Mouse (Mus musculus): ENCODE results near the gene Myh2.
A peak's percentile ranks its signal among the peaks of the same experiment; 100 is the strongest.

Gene Myh2

DNA sequence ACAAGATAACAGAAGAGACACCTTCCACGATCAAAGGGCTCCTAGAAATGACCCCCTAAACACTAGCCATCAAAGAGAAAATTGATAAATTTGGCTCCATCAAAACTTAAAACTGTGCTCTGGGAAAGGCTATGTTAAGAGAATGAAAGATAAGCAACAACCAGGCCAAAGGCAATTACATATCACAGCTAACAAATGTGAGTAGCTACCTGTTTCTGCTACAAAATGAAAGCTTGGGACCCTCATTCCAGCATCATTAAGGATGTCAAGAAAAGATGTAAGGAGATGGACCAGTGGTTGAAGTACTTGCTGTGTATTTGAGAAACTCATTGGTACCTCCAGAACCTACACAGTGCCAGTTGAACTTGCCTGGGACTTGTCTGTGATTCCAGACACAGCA, 17.0 kb upstream of the Myh2 start:
- DNase-seq: no peak

DNA sequence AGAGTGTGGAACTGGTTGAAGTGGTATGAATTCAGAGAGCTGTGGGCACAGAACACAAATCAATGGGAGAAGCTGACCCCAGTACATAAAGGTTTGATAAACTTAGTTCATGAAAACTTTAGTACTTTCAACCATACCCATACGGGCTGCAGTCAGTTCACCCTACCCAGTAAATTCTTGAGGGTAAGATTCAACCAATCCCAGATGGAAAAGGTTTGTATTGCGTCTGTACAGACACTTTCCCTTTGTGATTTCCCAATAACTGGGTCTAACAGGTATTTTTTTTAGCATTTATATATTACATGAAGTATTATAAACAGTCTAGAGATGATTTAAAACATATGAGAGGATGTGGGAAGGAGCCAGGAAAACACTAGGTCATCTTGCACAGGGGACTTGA, 15.2 kb upstream of the Myh2 start:
- no peak for DNase-seq

DNA sequence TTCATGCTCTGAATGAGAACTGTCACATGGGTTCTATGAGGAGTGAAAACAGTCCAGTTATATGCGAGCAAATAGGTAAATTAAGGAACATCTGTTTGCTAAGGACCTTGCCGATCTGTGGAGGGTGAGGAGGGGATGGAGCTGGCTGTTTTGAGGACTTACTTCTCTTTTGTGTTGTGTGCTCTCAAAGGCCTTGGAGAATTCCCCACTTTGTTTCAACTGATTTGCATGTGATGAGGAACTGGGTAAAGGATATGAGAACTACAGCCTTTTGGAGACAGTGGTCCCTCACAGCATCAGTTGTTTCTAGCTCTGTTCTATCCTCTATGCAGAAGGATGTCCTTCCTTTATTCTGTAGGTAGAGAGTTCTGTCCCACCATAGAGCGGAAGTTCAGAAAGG, 10.7 kb upstream of the Myh2 start:
- no peak for DNase-seq

DNA sequence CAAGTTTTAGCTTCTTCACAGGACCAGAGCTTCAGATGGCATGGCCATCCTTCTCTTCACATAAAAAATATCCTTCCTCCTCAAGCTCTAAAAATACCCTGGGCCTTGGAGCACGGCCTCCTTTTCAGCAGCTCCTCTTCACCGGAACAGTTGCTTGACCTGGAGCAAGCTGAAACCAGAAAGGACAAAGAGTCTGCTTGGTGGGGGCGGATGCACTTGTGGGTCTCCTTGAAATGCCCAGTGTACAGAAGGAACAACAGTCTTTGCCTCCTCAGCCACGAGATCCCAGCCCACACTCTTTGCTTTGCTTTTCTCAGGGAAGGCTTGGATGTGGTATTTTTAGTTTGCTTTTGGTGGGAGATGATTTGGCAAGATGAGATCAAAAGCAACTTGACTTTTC, 7.1 kb upstream of the Myh2 start:
- DNase-seq: no peak

DNA sequence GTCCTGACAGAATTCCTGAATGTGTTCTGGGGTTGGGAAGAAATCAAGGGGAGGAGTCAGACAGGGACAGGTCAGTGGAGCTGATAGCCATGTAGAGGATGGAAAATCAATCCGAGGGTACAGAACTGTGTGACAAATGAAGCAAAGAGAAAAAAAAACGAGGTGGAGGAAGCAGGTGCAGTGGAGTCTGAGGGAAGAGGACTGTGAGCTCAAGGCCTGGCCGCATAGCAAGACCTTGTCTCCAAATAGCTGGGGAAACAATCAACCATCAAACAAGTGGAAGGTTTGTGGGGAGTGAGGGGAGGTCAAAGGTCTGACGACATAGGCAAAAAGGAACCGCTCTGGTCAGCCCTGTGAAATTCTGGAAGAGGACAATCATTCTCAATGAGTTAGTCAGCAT, 6.0 kb upstream of the Myh2 start:
- no peak for DNase-seq

DNA sequence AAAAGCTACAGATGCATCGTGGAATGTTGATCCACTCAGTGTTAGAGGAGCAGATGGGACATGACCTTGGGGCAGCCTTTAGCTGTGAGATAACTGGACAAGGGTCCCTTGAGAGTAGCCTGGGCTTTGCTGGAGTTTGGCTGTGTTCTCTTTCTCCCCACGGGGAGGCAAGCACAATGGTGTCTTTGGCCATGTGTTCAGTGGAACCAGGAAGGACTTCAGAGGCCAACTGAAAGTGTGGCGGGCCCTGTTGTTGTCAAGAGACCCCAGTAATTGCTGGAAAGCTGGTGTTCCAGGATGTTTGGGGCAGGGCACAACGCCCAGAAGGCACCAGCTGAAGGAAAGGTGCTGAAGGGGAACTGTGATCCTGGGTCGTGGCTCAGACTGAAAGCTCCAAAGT, 1.5 kb upstream of the Myh2 start:
- DNase-seq: no peak

DNA sequence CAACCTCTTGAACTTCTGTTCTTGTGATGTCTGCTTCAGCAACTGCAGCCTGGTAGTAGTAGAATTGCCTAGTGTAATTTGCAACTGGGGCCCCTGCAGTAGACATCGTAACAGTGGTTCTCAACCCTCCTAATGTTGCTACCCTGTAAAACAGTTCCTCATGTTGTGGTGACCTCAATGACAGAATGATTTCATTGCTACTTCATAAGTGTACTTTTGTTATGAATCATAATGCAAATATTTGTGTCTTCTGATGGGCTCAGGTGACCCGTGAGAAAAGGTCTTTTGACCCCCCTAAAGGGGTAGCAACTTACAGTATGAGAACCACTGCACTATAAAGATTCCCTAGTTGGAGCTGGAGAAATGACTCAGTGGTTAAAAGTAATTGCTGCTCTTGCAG, 1.6 kb downstream of the Myh2 start:
- DNase-seq: no peak

DNA sequence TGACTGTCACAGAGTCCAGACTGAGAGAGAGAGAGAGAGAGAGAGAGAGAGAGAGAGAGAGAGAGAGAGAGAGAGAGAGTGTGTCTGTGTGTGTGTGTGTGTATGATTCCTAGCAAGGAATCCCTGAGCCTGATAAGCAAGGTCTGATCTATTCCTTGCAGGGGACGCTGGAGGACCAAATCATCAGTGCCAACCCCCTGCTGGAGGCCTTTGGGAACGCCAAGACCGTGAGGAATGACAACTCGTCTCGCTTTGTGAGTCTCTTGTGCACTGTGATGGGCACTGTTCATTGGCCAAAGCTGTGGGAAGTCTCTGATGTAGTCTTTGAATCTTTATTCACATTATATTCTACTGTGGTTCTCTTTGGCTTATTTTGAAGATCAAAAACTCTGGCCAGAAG, 5.5 kb downstream of the Myh2 start:
- DNase-seq: no peak

DNA sequence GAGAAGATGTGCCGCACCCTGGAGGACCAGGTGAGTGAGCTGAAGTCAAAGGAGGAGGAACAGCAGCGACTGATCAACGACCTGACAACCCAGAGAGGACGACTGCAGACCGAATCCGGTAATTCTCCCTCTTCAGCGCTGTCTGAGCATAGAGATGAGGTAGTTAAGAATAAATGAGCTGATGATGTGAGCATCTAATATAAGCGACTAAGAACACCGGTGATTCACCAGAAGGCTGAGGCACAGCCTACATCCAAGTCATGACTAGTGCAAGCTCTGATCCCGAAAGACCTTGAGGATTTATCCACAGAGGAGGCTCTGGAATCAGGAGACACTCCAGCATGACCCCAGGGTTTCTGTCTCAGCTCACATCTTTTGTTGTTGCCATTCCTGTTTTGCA, 19.5 kb downstream of the Myh2 start:
- DNase-seq: no peak

DNA sequence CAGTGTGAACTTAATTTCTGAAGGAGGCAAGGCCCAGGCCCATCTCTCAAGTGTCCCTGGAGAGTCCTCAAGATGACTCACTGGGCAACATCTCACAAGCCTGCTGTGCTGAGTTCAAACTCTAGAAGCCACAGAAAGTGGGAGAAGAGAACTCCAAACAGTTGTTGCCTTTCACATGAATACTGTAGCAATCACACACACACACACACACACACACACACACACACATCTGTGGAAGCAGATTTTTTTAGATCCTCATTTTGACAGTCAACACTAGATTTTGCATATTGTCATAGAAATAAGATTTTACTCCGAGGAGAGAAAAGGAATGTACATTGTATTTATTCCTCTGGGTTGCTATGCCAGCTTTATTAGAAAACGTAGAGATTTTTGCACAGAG, 20.0 kb downstream of the Myh2 start:
- no peak for DNase-seq

DNA sequence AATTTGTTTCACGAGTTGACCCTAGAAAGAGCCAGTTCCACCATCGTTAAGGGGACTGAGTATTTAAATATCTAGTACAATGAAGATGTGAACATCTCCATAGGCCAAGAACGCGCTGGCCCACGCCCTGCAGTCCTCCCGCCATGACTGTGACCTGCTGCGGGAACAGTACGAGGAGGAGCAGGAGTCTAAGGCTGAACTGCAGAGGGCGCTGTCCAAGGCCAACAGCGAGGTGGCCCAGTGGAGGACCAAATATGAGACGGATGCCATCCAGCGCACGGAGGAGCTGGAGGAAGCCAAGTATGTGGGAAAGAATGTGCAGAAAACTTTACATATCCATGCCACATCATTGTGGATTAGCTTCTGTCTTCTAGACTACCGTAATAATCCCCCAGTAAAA, 20.7 kb downstream of the Myh2 start:
- DNase-seq: no peak

DNA sequence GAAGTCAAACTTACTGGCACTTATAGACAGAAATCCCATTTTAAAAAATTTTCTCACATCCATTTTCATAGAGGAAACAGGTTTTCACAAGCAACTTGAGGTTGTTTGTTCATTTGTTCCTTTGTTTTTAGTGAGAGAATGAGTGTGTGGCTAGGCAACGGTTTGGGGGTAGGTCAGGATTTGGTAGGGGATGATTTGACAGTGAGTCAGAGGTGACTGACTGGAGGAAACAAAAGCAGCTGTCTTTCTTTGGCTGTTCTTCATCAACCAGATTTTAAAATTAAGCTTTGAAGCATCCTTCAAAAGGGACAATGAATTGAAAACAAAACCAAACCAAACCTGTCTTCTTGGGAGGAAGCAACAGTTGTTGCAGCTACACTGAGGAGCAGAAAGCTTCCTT, 28.5 kb downstream of the Myh2 start:
- no peak for DNase-seq

DNA sequence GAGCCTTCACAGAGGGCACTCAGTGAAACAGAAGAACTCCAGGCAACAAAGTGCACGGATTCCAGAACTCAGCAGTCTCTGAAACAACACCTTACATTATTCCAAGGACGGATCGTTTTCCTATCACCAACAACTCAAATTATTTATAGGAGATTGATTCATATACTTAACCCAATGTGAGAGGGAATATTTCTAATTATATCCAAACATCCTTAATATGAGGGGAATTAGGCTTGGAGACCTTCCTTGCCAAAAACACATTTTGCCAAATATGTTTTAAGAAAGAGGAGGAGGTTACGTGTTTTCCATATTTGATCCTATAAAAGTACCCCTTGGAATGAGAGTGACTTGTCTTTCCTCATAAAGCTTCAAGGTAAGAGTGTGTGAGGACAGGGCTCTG, 28.9 kb downstream of the Myh2 start, which contains the start of gene Myh1:
Gene Myh1 (plus strand): TSS at position 301 of the 400 bp plus-strand sequence.
- no peak for DNase-seq

DNA sequence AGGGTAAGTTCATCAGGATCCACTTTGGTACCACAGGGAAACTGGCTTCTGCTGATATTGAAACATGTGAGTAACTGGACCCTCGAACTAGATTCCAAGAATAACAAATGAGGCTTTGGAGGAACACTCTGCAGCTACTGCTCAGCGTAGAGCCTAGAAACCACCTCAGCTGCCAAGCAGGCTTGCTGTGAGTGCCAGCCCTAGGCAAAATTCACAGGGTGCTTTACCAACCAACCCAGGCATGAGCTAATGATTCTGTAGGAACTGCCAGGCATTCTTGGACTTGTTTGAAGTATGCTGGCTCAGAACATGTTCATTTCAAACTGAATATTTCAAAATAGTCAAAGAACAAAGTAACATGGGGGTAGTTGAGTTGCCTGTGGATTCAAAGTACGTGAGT, 33.9 kb downstream of the Myh2 start:
- DNase-seq: no peak

DNA sequence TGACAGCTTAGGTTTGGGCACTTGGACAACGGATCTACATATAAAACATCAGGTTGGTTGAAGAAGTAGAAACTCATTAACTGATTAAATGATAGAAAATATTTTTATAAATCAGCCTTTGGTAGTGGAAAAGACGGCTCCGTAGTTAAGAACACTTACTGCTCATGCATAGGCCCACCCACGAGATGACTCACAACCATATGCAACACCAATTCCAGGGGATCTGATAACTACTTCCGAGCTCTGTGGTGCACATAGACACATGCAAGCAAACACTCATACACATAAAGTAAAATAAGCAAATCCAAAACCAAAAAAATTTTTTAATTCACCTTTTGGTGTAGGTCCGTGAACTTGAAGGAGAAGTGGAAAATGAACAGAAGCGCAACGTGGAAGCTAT, 51.0 kb downstream of the Myh2 start:
- DNase-seq: no peak

DNA sequence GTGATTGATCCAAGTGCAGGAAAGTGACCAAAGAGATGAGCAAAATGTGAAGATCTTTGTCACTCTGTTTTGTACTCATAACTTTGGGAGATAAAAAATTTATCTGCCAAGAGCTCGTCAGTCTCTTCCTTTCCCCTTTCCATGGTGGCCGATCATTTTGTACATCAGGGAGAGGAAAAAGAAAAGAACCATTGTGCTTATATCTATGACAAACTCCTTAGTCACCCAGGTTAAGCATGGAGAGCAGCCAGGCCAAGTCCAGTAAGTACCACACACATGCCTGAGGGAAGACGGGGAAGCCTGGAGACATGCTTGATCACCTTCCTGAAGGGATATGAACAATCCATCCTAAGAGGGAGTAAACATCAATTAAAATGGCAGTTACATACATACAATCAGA, 53.6 kb downstream of the Myh2 start:
- no peak for DNase-seq

DNA sequence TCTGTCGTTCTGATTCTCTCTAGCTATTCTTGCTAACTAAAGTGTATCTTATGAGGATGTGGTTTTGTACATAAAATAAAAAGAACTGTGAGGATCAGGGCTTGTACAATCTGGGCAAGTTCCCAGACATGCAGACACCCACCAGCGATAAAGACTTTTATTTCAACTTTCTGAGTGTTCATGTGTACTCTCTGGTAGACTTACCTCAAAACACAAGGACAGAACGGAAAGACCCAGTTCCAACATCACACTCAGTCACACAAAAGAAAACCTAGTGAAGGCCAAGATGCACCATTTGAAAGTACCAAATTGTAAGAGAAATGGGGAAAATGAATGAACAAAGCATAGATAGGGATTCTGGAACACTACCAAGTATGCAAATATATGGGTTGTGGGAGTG, 57.9 kb downstream of the Myh2 start:
- no peak for DNase-seq

DNA sequence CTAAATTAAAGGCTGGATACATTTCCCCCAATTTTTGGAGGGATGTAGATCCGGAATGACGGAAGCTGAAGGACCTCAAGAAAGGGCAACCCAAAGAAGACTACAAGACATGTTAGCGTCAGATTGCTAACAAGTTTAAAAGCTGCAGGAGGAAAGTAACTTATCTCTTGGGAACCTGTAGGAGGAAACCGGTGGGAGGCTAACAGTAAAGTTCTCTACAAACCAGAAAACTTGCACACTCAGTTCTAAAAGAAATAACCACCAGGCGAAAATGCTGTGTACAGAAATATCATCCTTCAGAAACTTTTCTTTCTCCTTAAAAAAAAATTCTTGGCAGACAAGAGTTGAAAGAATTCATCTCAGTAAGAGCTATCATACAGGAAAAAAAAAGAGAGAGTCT, 58.3 kb downstream of the Myh2 start:
- DNase-seq: no peak

DNA sequence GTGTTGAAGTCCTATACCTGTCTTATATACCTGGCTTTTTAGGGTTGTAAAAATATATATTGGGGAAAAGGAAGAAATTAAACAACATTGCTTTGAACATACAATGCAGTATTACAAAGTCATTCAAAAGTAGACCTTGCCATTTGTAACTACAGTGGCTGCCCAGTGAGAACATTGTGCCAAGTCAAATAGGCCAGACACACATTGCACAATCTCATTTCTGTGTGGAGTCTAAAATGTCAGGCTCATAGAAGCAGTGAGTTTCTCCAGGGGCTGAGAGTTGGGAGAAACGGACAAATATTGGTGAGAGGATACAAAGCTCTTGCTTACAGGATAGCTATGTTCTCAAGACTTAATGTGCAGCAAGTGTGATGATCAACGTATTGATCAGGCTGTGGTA, 59.1 kb downstream of the Myh2 start:
- no peak for DNase-seq

DNA sequence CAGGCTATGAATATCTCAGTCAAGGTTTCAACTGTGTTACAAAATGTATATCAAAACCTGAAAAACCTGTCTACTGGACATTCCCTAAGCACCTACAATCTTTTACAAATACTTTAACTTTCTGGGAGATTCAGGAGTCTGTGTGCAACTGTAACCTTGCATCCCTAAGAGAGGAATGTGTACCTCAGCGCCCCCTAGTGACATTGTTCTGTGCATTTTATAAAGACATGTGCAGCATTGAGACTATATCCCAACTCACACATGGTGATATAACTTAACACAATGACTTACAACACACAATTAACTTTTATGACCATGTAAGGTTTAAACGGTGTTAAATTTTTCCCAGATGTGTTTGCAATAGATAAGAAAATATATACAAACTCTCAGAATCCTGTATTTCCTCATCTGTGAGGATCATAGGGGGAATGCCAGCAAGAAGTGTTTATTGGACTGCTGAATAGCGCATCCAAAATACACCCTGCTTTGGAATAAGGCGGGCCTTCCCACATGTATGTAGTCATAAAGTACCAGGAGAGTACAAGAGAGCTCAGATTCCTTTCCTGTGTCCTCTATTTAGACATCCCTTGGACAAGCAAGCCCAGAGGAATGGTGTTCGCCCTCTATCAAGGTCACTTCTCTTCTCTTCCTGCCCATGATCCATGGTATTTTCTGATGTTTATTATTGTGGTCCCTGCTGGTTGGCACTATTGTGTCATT, 65.0 kb downstream of the Myh2 start:
- peak; percentile 7 for DNase-seq

DNA sequence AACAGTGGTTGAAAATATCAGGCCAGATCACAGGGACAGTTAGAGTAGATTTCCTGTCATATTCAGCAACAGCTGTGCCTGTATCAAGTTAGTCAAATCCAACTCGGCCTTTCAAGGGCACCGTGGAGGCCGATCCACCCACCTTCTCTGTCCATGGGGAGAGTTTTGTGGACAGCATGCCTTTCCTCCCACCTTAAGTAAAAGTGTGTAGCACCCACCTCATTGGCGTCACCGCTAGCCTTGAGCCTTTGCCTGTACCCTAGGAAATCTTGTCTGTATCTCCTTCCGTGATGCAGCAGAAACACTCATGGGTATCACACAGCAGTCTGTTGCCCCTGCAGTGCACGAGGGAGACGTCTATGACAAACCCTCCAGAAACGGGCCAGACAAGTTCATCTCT, 66.0 kb downstream of the Myh2 start:
- no peak for DNase-seq

DNA sequence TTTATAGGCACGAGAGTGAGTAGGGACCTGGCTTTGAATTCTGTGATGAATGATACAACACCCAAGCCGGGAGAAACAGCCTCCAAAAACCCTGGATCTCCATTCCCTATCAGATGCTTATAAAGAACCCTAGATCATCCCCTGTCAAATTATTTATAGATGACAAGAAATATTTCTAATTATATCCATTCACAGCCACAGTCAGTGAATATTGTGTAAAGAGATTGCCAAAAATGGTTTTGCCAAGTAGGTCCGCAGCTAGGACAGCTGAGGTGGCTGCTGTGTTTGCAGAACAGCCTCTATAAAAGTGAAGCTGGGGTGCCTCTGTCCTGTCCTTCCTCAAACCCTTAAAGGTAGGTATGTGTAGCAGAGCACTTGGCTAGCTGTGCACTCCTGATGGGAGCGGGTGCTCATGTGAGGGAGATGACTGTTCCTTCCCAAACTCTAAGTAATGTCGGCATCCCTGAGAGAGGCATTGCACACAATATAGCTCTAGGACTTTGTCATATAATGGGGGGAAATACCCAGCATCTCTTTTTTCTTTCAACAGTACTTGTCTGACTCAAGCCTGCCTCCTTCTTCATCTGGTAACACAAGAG, 66.8 kb downstream of the Myh2 start, which contains the start of gene Myh4:
Gene Myh4 (plus strand): TSS at position 549 of the 599 bp plus-strand sequence.
- no peak for DNase-seq

DNA sequence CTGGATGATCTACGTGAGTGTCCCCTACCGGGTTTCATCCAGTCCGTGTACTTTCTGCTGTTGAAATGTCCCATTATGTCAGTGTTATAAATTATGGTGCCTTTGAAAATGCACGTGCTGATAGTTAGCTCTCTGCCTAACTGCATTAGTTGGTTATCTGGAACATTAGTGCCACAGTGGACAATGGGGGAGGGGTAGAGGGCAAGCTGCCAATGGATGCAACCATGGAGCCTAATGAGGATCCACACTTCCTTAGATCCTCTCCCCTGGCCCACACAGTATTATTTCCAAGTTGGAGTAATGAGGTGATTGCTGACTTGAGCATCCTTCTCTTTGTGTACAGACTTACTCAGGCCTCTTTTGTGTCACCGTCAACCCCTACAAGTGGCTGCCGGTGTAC, 70.2 kb downstream of the Myh2 start:
- DNase-seq: no peak

All from cerebellum, adult 8-10 months (tissue).